Mouse (Mus musculus): ENCODE measurements around the gene Mdfic.
"Not testable (repeated sequence)": the region's sequence is repeated elsewhere in the genome, so short reads cannot be mapped to it uniquely, and the experiment has no call there.

Gene Mdfic

GRCm38 (mm10) chr6:15720461-15720817, at the start of gene Mdfic:
Gene Mdfic, plus strand, starts transcription at chr6:15720661.
- CTCF ChIA-PET = interaction anchor here (0.5 to 0.7 kb wide), 2 partner anchors 27 to 41 kb away, joined by 3 to 4 read pairs; no protein-coding TSS in a partner anchor

DNA sequence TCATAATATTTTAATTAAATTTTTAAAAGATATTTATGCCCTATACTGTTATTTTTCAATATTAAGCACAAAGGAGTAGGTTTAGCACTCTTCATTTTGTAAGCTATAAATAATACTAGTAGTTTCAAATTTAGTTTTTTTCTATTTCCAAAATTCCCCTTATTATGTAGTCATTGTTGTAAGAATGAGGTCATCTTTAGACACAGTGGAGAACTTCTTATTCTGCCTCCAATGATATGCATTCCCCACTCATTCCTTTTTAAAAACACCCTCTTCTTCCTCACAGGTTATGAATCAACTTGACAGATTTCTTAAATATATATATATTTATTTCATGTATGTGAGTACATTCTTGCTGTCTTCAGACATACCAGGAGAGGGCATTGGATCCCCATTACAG, 49.1 kb upstream of the Mdfic start:
- CTCF ChIA-PET = no interaction called here

DNA sequence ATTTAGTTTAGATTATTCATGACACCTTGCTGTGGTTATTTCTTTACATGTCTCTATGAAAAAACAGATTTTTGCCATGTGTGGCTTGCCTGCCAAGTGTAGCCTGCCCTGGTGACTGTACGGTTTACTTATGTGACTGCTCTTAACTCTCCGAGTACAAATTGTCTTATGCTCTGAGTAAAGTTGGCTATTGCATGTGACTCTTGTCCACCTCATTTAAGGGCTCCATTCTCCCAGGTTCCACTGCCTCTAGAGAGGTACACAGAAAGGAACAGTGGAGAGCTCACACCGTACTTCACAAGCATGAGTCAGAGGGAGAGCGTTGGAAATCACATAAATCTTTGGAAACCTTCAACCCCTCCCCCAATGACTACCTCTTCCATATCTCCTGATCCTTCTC, 10.4 kb upstream of the Mdfic start:
- CTCF ChIA-PET = no interaction called here

DNA sequence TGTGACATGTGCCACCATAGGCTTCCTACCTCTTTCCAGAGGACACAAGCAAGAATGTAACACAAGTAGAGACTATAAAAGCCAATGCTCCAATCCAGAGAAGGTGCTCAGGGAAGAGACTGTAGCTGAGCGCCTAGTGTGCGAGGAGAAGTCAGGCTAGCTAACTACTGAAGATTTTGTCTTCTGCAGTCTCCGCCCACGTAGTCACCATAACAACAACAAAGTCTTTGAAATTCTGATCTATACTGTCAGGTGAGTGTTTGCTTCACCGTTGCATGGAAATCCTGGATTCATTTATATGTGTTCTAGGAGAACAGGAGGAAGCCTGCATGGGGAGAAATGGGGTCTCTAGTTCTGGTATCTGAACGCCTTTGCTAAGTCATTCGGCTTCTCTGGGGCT, 9.8 kb upstream of the Mdfic start:
- CTCF ChIA-PET = no interaction called here

DNA sequence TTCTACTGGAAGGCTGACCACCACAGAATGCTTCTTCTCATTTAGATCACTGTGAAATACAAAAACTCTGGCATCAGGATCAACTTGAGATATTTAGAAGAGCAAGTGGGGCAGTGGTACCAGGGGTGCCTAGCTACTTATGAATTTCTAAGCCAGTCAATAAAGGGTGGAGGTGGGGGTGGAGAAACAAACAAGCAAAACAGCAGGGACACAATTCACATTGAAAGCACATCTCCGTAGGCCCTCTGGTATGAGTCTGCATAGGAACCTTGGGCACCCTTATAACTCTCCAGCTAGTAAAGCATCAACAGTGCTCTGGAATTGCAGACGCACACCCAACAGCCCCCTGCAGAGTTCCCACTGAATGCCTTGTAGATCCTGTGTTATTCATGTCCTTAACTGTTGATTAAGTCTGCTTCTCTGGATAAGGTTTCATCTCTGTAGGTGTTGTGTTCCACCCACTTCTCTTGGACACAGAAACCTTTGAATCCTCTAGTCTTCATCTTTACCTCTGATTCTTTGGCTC, 7.5 kb upstream of the Mdfic start:
- CTCF ChIA-PET = no interaction called here

DNA sequence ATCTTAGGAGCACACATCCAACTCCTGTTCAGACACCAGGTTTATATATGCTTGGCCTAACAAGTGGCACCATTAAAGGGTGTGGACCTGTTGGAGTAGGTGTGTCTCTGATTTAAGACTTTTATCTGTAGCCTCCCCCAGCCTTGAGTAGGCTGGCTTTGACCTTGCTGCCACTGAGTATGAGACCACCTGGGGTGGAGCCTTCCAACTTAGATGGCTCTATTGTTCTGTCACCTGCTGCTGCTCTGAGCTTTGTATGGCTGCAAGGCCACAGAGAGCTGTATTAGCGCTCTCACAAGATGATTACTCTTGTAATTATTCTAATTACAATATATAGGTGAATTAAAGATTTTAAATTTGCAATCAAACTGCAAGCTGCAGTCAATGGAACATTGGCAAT, 6.4 kb upstream of the Mdfic start:
- CTCF ChIA-PET = interaction anchor here (0.6 kb wide), 2 partner anchors 35 to 36 kb away, joined by 3 to 9 read pairs; no protein-coding TSS in a partner anchor

- CTCF ChIA-PET = interaction anchor here (0.7 kb wide), 1 partner anchor 458 kb away, joined by 4 read pairs; no protein-coding TSS in a partner anchor
Observed at GRCm38 (mm10) chr6:15714996-15715844, 5.2 kb upstream of the Mdfic start.

- CTCF ChIA-PET = no interaction called here
Observed at GRCm38 (mm10) chr6:15719919-15720318, 542 bp upstream of the Mdfic start.

GRCm38 (mm10) chr6:15720818-15721715, 606 bp downstream of the Mdfic start:
- CTCF ChIA-PET = interaction anchor here (0.5 to 0.7 kb wide), 2 partner anchors 26 to 40 kb away, joined by 3 to 4 read pairs; no protein-coding TSS in a partner anchor

DNA sequence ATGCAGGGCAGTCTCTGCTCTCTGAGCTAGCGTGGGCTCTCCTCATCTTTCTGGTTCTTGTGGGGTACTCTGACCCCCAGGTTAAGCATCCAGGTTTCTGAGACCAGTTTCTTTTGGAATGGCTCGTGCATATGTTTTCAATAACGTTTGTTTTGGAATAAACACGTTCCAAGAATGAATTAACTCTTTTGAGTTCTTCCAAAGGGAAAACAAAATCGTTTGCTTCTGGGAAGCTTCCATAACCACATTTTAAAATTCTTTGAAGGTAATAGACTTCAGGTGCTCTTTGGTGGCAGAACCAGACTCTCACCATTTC, 1.2 kb downstream of the Mdfic start:
- CTCF ChIA-PET = no interaction called here

DNA sequence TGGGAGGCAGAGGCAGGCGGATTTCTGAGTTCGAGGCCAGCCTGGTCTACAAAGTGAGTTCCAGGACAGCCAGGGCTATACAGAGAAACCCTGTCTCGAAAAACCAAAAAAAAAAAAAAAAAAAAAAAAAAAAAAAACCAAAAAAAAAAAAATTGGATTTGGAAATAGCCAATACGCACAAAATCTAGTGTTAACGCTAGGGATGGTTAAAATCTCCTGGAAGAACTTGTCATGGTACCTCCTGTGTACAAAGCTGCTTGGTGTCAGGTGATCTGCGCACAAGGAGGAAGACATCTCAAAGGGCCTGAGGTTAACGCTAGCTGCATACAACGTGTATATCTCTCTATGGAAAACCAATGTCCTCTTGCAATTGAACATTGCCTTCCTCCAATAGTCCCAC, 2.2 kb downstream of the Mdfic start:
- CTCF ChIA-PET = not testable (repeated sequence)

DNA sequence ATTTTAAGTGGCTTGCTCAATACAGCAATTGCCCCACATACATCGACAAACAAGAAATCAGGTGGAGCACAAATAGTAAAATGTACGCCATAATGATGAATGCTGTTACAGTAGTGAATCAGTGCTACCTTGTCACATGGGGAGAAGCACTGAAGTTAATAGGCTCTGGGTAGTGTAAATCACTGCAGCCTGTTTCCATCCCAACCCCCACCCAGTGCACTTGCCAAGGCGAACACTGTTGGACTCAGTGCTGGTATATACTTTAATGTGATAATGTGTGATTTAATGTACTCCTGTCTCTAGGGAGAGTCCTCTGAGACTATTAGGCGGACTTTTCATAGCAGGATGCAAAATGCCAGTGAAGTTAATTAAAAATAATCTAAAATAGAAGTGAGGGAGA, 3.8 kb downstream of the Mdfic start:
- CTCF ChIA-PET = no interaction called here

GRCm38 (mm10) chr6:15726422-15726821, 6.0 kb downstream of the Mdfic start:
- CTCF ChIA-PET = no interaction called here

GRCm38 (mm10) chr6:15727681-15728410, 7.4 kb downstream of the Mdfic start:
- CTCF ChIA-PET = no interaction called here

GRCm38 (mm10) chr6:15728844-15729577, 8.6 kb downstream of the Mdfic start:
- CTCF ChIA-PET = interaction anchor here (0.6 to 1.0 kb wide), 3 partner anchors 10 to 1907 kb away, joined by 3 to 5 read pairs (median 4); partner anchors contain the start of gene Capza2

DNA sequence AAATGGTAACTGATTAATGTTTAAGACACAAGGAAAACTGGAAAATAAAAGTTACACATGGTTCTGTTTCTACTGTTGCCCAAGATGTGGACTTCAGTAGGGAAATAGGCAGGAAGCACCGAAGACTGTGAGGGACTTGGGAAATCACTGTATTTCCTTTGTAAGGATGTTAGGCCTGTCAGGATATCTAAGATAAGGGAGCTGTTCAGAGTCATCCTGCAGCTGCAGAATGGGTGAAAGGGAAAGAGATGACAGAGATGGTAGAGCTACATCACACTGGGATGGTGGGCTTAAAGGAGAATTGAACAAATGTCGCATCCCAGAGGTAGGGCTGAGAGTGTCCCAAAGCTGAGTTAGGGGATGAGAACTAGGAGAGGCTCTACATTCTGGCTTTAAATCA, 9.8 kb downstream of the Mdfic start:
- CTCF ChIA-PET = no interaction called here

DNA sequence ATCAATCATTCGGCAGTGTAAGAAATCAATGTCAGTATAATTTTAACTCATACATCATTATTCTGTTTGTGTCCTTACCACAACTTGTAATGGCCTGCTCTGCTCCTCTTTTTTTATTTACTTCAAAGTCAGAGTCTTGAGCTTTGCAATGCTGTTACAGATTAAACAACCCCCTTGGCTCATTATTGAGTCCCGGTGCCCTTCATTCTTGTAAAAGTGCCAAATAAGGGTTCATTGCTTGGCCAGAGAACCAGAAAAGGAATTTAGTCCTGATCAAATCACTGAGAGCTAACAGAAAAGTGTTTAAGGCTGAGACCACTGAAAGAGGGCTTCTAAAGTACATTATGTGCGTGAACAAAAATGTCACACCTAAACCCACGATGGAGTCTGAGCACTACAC, 10.2 kb downstream of the Mdfic start:
- CTCF ChIA-PET = no interaction called here

DNA sequence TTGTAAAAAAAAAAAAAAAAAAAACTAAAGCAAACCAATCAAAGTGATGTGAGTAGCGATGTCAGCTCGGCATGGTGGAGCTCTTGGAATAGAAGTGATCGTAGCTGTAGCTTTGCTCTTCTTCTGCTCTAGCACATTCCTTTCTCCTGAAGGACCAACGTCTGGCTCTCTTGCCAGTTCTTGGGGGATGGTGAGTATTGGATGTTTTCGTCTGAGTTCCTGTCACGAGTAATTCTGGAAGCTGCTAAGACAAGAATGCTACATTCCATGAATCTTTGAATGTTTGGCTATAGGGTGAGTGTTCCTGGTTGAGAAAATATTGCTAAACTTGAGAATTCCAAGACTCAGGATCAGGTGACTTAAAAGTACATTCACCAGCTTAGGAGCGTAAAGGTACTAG, 11.0 kb downstream of the Mdfic start:
- CTCF ChIA-PET = no interaction called here

DNA sequence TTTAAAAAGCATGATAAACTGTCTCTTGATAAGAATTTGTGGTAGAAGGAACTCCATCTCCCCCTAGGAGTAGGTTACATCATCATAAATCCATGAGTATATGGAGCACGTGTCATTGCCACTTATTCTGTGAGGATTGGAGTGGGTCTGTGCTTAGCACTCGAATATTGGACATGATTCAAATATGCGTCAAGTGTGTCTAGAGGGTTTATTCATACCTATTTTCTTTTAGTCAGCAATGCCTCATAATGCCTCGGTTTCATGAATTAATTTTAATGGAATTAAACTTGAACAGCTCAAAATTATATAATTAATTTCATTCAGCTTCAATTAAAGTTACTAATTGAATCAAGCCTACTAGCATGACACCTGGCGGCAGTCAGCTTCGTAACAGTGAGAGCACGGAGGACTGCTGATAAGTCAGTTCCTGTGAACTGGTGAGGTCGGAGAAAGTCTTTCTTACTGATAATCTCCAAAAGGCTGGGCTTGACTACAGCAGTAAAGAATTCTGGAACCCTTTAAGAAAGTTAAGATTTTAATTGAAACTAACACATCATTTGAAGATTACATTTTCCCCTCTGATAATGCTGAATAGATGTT, 17.0 kb downstream of the Mdfic start:
- CTCF ChIA-PET = interaction anchor here (0.6 kb wide), 1 partner anchor 630 kb away, joined by 4 read pairs; no protein-coding TSS in a partner anchor

- CTCF ChIA-PET = interaction anchor here (1.1 kb wide), 1 partner anchor 10 kb away, joined by 3 read pairs; no protein-coding TSS in a partner anchor
Observed at GRCm38 (mm10) chr6:15738331-15738943, 18.0 kb downstream of the Mdfic start.
